In the genomic region with DNA sequence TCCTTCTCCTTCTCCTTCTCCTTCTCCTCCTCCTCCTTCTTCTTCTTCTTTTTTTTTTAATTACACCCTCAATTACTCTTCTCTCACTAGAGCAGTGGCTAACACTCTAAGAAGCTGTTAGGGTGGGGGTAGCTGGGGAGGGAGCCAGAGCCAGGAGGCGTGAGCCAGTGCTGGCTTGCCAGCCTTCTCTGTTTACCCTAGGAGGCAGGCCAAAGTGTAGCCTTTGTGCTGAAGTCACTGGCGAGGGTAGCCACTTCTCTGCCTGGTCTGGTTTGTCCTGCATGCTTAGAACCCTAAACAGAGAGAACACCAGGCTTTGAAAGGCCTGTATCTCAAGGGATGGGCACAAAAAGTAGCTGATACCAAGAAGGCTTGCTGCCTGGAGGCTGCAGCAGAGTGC, we compare ENCODE assay signal across 13 mouse cellular contexts. TPM values are rescaled to one million over a fixed set of nuclear protein-coding genes. Genes with fewer than 3 reads are reported as not detected.
DNase-seq lines count a peak whose midpoint lies in the region; ATAC-seq and TF ChIP-seq lines count a peak whose summit lies in the region.
"Had no signal": no experiment of that assay in that cellular context is flagged by ENCODE, and none has a peak within 500 bp of the region (broad histone marks: within the 10 kb centered on the region; RNA-seq: fewer than 3 reads in every experiment).

No protein-coding gene starts in this region.

- H3K4me3 ChIP-seq in liver, embryonic 12.5 days: no peak overlapping the region
- no peak overlapping the region for H3K4me3 ChIP-seq in liver, postnatal 0 days (ENCODE audit: low read depth, low read length)
- no peak overlapping the region for H3K4me3 ChIP-seq in forebrain, embryonic 15.5 days
- H3K4me3 ChIP-seq: embryonic facial prominence, embryonic 12.5 days; hindbrain, embryonic 13.5 days; limb, embryonic 15.5 days; neural tube, embryonic 13.5 days had no signal

- WGBS in liver, embryonic 12.5 days (ENCODE audit: insufficient replicate concordance): 45% methylated on average over 2 of the region's 2 CpGs
- 22% methylated on average over 2 of the region's 2 CpGs for WGBS in liver, postnatal 0 days (ENCODE audit: insufficient replicate concordance)
- WGBS in forebrain, embryonic 15.5 days: 19% methylated on average over 2 of the region's 2 CpGs

- peaks cover 23% of the 10 kb centered on the region for H3K4me1 ChIP-seq in liver, embryonic 12.5 days
- H3K4me1 ChIP-seq in liver, postnatal 0 days (ENCODE audit: insufficient read depth): peaks cover 23% of the 10 kb centered on the region
- H3K4me1 ChIP-seq in forebrain, embryonic 15.5 days: no peaks in the 10 kb centered on the region
- H3K4me1 ChIP-seq: embryonic facial prominence, embryonic 12.5 days; hindbrain, embryonic 13.5 days; neural tube, embryonic 13.5 days had no signal

- H3K9me3 ChIP-seq in liver, embryonic 12.5 days (replicated peaks): no peaks in the 10 kb centered on the region
- no peaks in the 10 kb centered on the region for H3K9me3 ChIP-seq in liver, postnatal 0 days (ENCODE audit: low read length)
- H3K9me3 ChIP-seq in forebrain, embryonic 15.5 days: no peaks in the 10 kb centered on the region
- H3K9me3 ChIP-seq: embryonic facial prominence, embryonic 12.5 days; hindbrain, embryonic 13.5 days; limb, embryonic 15.5 days; neural tube, embryonic 13.5 days had no signal

- ATAC-seq in liver, embryonic 12.5 days: no peak
- ATAC-seq in liver, postnatal 0 days: no peak
- no peak for ATAC-seq in forebrain, embryonic 15.5 days (replicated peaks)

- H3K27ac ChIP-seq in liver, embryonic 12.5 days: no peak overlapping the region
- H3K27ac ChIP-seq in liver, postnatal 0 days (ENCODE audit: low read depth): no peak overlapping the region
- no peak overlapping the region for H3K27ac ChIP-seq in forebrain, embryonic 15.5 days (replicated peaks)
- H3K27ac ChIP-seq: hindbrain, embryonic 13.5 days; neural tube, embryonic 13.5 days had no signal

- no peaks in the 10 kb centered on the region for H3K36me3 ChIP-seq in liver, embryonic 12.5 days
- H3K36me3 ChIP-seq in liver, postnatal 0 days (replicated peaks; ENCODE audit: insufficient read depth, low read length): no peaks in the 10 kb centered on the region
- no peaks in the 10 kb centered on the region for H3K36me3 ChIP-seq in forebrain, embryonic 15.5 days
- H3K36me3 ChIP-seq: embryonic facial prominence, embryonic 12.5 days; hindbrain, embryonic 13.5 days; limb, embryonic 15.5 days; neural tube, embryonic 13.5 days had no signal

- TF ChIP-seq CTCF in liver, postnatal 0 days (IDR thresholded peaks at IDR 0.05; ENCODE audit: low read depth): no peak

- no peaks in the 10 kb centered on the region for H3K27me3 ChIP-seq in liver, embryonic 12.5 days (replicated peaks)
- no peaks in the 10 kb centered on the region for H3K27me3 ChIP-seq in liver, postnatal 0 days (ENCODE audit: insufficient read depth, low read length)
- no peaks in the 10 kb centered on the region for H3K27me3 ChIP-seq in forebrain, embryonic 15.5 days
- H3K27me3 ChIP-seq: embryonic facial prominence, embryonic 12.5 days; hindbrain, embryonic 13.5 days; limb, embryonic 15.5 days; neural tube, embryonic 13.5 days had no signal

- no peak overlapping the region for H3K9ac ChIP-seq in liver, embryonic 12.5 days
- no peak overlapping the region for H3K9ac ChIP-seq in liver, postnatal 0 days (replicated peaks)
- H3K9ac ChIP-seq in forebrain, embryonic 15.5 days (replicated peaks): no peak overlapping the region
- H3K9ac ChIP-seq: embryonic facial prominence, embryonic 12.5 days; hindbrain, embryonic 13.5 days; limb, embryonic 15.5 days; neural tube, embryonic 13.5 days had no signal

- TF ChIP-seq EP300 in liver, postnatal 0 days (IDR thresholded peaks at IDR 0.05; ENCODE audit: low read depth): no peak

- no peak overlapping the region for H3K4me2 ChIP-seq in liver, embryonic 12.5 days
- H3K4me2 ChIP-seq in liver, postnatal 0 days (ENCODE audit: low read depth, low read length): no peak overlapping the region
- H3K4me2 ChIP-seq in forebrain, embryonic 15.5 days (replicated peaks): no peak overlapping the region
- H3K4me2 ChIP-seq: embryonic facial prominence, embryonic 12.5 days; hindbrain, embryonic 13.5 days; neural tube, embryonic 13.5 days had no signal

- DNase-seq in cerebellum, postnatal 14 days: peak; percentile 15 to 22
- DNase-seq in cerebellum, postnatal 36 days: no peak
- peak; percentile 13 for DNase-seq in liver
- peak; percentile 21 for DNase-seq in liver, postnatal 0 days
- peak; percentile 11 for DNase-seq in urinary bladder, postnatal 25 days (ENCODE audit: low spot score)
- no peak for DNase-seq in spleen, adult 18-20 months
- DNase-seq: adrenal gland, adult 8-10 months had no signal

RNA-seq across cellular contexts. Expression of gene Fzd5, which starts 19.7 kb away (rescaled TPM):
- 3.6 and 4.1 TPM in 2 replicates for polyA plus RNA-seq in liver, embryonic 12.5 days (2016; fragmentation: Nextera tagmentation; extraction: Ambion mirVana)
- 0.94 and 0.99 TPM in 2 replicates for polyA plus RNA-seq in liver, postnatal 0 days (2015; fragmentation: Nextera tagmentation; extraction: Ambion mirVana)
- polyA plus RNA-seq in forebrain, embryonic 15.5 days (2015; fragmentation: Nextera tagmentation; extraction: Ambion mirVana): 0.55 and 0.87 TPM in 2 replicates

Comparison
In these comparisons a context has a peak if more than half of its experiments do, and no peak if none do; other contexts are left out.
1. DNase-seq: peak in cerebellum, postnatal 14 days (2 of 2), liver (single experiment), liver, postnatal 0 days (single experiment) and urinary bladder, postnatal 25 days (single experiment); none in cerebellum, postnatal 36 days (0 of 2) and spleen, adult 18-20 months (0 of 2).